Mouse (Mus musculus) intestine, embryonic 16.5 days (tissue): ENCODE data around the gene Trip12. TPM values are rescaled to one million over a fixed set of nuclear protein-coding genes. Genes with fewer than 3 reads are reported as not detected.

ENCODE experiments used
- ATAC-seq: fragments of 200-750 bp; cut with Nextera tagmentation; 2 replicates; pipeline ENCODE4 v1.8.0; 2017; ENCODE audit warnings: moderate TSS enrichment, moderate library complexity
- H3K27ac ChIP-seq: fragments of 300-500 bp; sonication (generic); 2 replicates; pipeline ENCODE4 v1.5.1; 2014; ENCODE audit warnings: mild to moderate bottlenecking, low read length
- H3K27me3 ChIP-seq: fragments of 300-500 bp; sonication (generic); replicated peaks from 2 replicates; pipeline ENCODE4 v1.6.1; 2014; ENCODE audit warnings: low read length, control low read depth, mixed read lengths; ENCODE audit not compliant: control insufficient read depth, insufficient read depth
- H3K36me3 ChIP-seq: fragments of 300-500 bp; sonication (generic); 2 replicates; pipeline ENCODE4 v1.6.1; 2014; ENCODE audit warnings: low read length, control low read depth; ENCODE audit not compliant: control insufficient read depth, insufficient read depth
- H3K4me1 ChIP-seq: fragments of 300-500 bp; sonication (generic); 2 replicates; pipeline ENCODE4 v1.6.1; 2014; ENCODE audit warnings: low read length, control low read depth, mixed read lengths; ENCODE audit not compliant: control insufficient read depth, insufficient read depth
- H3K4me2 ChIP-seq: fragments of 300-500 bp; sonication (generic); 2 replicates; pipeline ENCODE4 v1.6.1; 2014; ENCODE audit warnings: low read depth, low read length, control low read depth
- H3K4me3 ChIP-seq: fragments of 300-500 bp; sonication (generic); 2 replicates; pipeline ENCODE4 v1.5.1; 2014; ENCODE audit warnings: mild to moderate bottlenecking, low read length
- H3K9ac ChIP-seq: fragments of 300-500 bp; sonication (generic); 2 replicates; pipeline ENCODE4 v1.6.1; 2014; ENCODE audit warnings: low read depth, low read length
- H3K9me3 ChIP-seq: fragments of 300-500 bp; sonication (generic); 2 replicates; pipeline ENCODE4 v1.6.1; 2016; ENCODE audit warnings: low read length, control low read depth; ENCODE audit not compliant: control insufficient read depth
- WGBS: fragments of 180-500 bp; shearing (Covaris S2); extraction: QIAGEN DNeasy Blood & Tissue Kit; methylation state at CpG from one replicate; pipeline ENCODE4 v1.1.7; 2014; 5-methylcytosine and 5-hydroxymethylcytosine counted together
- polyA plus RNA-seq: library from polyadenylated mRNA; unstranded; fragments of >200 nt; fragmentation: Nextera tagmentation; extraction: Ambion mirVana; gene quantifications from 2 replicates; pipeline ENCODE4 v1.2.1, GENCODE M21; 2015

Gene Trip12
- polyA plus RNA-seq, 1 experiment from 2014 or later = 34.5 TPM

DNA sequence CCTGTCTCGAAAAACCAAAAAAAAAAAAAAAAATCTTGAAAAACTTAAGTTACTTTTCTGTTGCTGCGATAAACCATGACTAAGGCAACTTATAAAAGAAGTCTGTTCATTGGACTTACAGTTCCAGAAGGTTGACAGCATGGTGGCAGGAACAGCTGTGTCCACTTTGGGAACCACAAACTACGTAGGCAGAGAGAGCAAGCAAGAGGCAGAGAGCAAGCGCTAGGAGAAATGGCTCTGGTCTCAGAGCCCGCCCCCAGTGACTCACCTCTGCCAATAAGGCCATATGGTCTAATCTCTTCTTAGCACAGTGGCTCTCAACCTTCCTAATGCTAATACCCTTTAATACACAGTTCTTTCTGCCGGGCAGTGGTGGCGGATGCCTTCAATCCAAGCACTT, 9.5 kb upstream of the Trip12 start:
- 91% methylated on average over 7 of the region's 7 CpGs for WGBS
- no peak overlapping the region for H3K4me3 ChIP-seq

GRCm38 (mm10) chr1:84848801-84849455, 8.6 kb upstream of the Trip12 start:
- no peak overlapping the region for H3K27ac ChIP-seq
- no peaks in the 10 kb centered on the region for H3K9me3 ChIP-seq
- H3K4me3 ChIP-seq = no peak overlapping the region
- no peak overlapping the region for H3K9ac ChIP-seq
- H3K4me1 ChIP-seq = peaks cover 3% of the 10 kb centered on the region; the same call in 1 of the 2 replicates
- H3K4me2 ChIP-seq = no peak overlapping the region
- no peaks in the 10 kb centered on the region for H3K27me3 ChIP-seq
- WGBS = 95% methylated on average over 6 of the region's 6 CpGs
- ATAC-seq = peak; percentile 28; the same call in 1 of the 2 replicates
- no peaks in the 10 kb centered on the region for H3K36me3 ChIP-seq

More for the DNA sequence above, 9.5 kb upstream of the Trip12 start:
- H3K9ac ChIP-seq = no peak overlapping the region
- no peaks in the 10 kb centered on the region for H3K9me3 ChIP-seq
- H3K36me3 ChIP-seq = no peaks in the 10 kb centered on the region
- ATAC-seq = no peak
- no peak overlapping the region for H3K4me2 ChIP-seq
- no peaks in the 10 kb centered on the region for H3K27me3 ChIP-seq
- no peak overlapping the region for H3K27ac ChIP-seq
- H3K4me1 ChIP-seq = peaks cover 3% of the 10 kb centered on the region; the same call in 1 of the 2 replicates

- ATAC-seq = no peak
- 89% methylated on average over 3 of the region's 3 CpGs for WGBS
These were observed 8.0 kb upstream of the Trip12 start for GRCm38 (mm10) chr1:84848335-84848734.

GRCm38 (mm10) chr1:84847698-84848097, 7.4 kb upstream of the Trip12 start:
- H3K4me3 ChIP-seq = no peak overlapping the region
- peak; percentile 83 for ATAC-seq
- 70% methylated on average over 7 of the region's 7 CpGs for WGBS

More at GRCm38 (mm10) chr1:84848335-84848734, 8.0 kb upstream of the Trip12 start:
- Histone ChIP-seq H3K36me3 (no peaks in the 10 kb centered on the region), H3K9ac (no peak overlapping the region), H3K4me2 (no peak overlapping the region), H3K4me3 (no peak overlapping the region), H3K9me3 (no peaks in the 10 kb centered on the region), H3K27ac (no peak overlapping the region), H3K27me3 (no peaks in the 10 kb centered on the region), H3K4me1 (peaks cover 3% of the 10 kb centered on the region; the same call in 1 of the 2 replicates)

GRCm38 (mm10) chr1:84843366-84843765, 3.0 kb upstream of the Trip12 start:
- no peak overlapping the region for H3K4me3 ChIP-seq
- H3K36me3 ChIP-seq = no peaks in the 10 kb centered on the region
- no peaks in the 10 kb centered on the region for H3K9me3 ChIP-seq
- no peak overlapping the region for H3K27ac ChIP-seq
- WGBS = 95% methylated on average over 2 of the region's 2 CpGs
- no peaks in the 10 kb centered on the region for H3K27me3 ChIP-seq
- no peak overlapping the region for H3K4me2 ChIP-seq
- H3K4me1 ChIP-seq = peaks cover 3% of the 10 kb centered on the region; the same call in 1 of the 2 replicates
- no peak overlapping the region for H3K9ac ChIP-seq
- ATAC-seq = no peak

More at GRCm38 (mm10) chr1:84847698-84848097, 7.4 kb upstream of the Trip12 start:
- no peaks in the 10 kb centered on the region for H3K9me3 ChIP-seq
- H3K27ac ChIP-seq = no peak overlapping the region
- H3K4me2 ChIP-seq = no peak overlapping the region
- no peaks in the 10 kb centered on the region for H3K27me3 ChIP-seq
- no peak overlapping the region for H3K9ac ChIP-seq
- no peaks in the 10 kb centered on the region for H3K36me3 ChIP-seq
- peaks cover 3% of the 10 kb centered on the region; the same call in 1 of the 2 replicates for H3K4me1 ChIP-seq

DNA sequence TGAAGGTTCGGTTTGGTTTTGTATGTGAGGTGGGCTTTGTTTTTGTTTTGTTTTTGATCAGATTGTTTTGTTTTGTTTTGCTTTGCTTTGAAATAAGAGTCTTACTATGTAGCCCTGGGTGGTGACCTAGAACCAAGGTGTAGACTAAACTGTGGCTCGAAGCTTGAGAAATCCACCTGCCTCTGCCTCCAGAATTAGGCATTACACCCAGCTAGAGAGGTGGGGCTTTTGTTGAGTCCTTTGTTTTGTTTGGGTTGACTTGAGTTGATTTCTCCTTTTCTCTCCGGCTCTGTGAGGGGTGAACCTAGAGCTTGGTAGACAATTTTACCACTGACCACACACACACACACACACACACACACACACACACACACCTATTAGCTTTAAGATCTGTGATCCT, 745 bp upstream of the Trip12 start:
- Histone ChIP-seq H3K27ac (no peak overlapping the region), H3K4me3 (no peak overlapping the region), H3K27me3 (no peaks in the 10 kb centered on the region), H3K9ac (no peak overlapping the region), H3K9me3 (no peaks in the 10 kb centered on the region), H3K4me2 (peak overlapping the region; percentile 62; the same call in 1 of the 2 replicates), H3K36me3 (no peaks in the 10 kb centered on the region), H3K4me1 (no peaks in the 10 kb centered on the region)
- 77% methylated on average over 3 of the region's 3 CpGs for WGBS
- ATAC-seq = no peak

- Histone ChIP-seq H3K4me3 (peak within 1 kb of the TSS; percentile 93), H3K4me1 (no peaks in the 10 kb centered on the region), H3K36me3 (no peaks in the 10 kb centered on the region), H3K4me2 (peak within 1 kb of the TSS; percentile 79), H3K9me3 (no peaks in the 10 kb centered on the region), H3K27me3 (no peaks in the 10 kb centered on the region), H3K27ac (peak within 1 kb of the TSS; percentile 99), H3K9ac (peak within 1 kb of the TSS; percentile 98)
- WGBS = under 1% methylated on average over 52 of the region's 54 CpGs
- ATAC-seq = peak; percentile 83
These were observed 853 bp downstream of the Trip12 start, which contains the start of gene Fbxo36 for GRCm38 (mm10) chr1:84839309-84840017. Gene Fbxo36 (plus strand): TSS chr1:84839841.

DNA sequence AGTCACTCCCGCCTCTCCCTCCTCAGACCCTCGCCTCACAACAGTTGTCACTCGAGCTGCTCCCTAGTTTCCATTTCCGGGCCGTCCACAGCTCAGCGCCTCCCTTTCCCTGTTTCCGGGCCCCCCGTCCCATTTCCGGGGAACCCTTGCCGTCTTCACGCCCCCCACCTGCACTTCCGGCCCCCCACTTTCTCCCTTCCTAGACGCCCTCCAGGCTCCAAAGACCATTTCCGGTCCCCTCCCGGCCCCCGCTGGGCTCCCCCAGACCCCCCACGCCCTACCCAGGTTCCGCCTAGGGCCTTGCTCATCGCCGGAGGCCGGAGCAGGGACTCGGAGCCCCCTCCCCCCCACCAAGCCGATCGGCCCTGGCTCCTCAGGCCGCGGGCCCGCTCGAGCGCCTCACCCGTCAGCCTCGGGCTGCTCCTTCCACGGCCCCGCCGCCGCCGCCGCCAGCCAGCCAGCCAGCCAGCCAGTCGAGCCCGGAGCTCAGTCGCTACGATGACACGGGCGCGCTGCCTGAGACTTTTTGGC, 1.6 kb downstream of the Trip12 start:
- WGBS = under 1% methylated on average over 40 of the region's 44 CpGs
- peak overlapping the region; percentile 93 for H3K4me3 ChIP-seq
- peak; percentile 60 for ATAC-seq
- peak overlapping the region; percentile 98 for H3K9ac ChIP-seq
- H3K9me3 ChIP-seq = no peaks in the 10 kb centered on the region
- H3K36me3 ChIP-seq = no peaks in the 10 kb centered on the region
- no peaks in the 10 kb centered on the region for H3K27me3 ChIP-seq
- peak overlapping the region; percentile 99 for H3K27ac ChIP-seq
- peak overlapping the region; percentile 79 for H3K4me2 ChIP-seq
- no peaks in the 10 kb centered on the region for H3K4me1 ChIP-seq

DNA sequence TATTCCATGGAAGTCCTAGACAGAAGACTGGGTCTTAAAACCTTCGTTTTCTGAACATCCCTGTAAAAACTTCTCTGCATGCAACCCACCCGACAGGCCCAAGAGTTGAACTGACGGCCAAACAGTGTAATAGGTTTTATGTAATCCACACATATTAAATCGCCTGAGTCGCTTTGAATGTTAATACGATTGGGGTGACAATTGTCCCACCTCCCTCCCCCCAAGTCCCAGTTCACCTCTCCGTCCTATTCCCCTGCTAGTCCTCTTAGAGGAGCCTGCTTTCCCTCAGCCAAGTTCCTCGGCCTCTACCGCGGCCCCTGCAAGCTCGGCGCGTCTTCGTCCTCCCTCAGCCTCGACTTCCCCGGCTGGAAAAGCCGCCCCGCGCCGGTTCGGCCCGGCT, 2.2 kb downstream of the Trip12 start:
- peak; percentile 9; the same call in 1 of the 2 replicates for ATAC-seq
- Histone ChIP-seq H3K9ac (peak overlapping the region; percentile 98), H3K9me3 (no peaks in the 10 kb centered on the region), H3K27ac (peak overlapping the region; percentile 99), H3K4me2 (peak overlapping the region; percentile 79), H3K4me3 (peak overlapping the region; percentile 93), H3K4me1 (no peaks in the 10 kb centered on the region), H3K36me3 (no peaks in the 10 kb centered on the region), H3K27me3 (no peaks in the 10 kb centered on the region)
- under 1% methylated on average over 21 of the region's 22 CpGs for WGBS
